Mouse (Mus musculus) heart, adult 2 months (tissue): ENCODE results near the gene Pik3cb.

ENCODE experiments used
- CTCF ChIP-seq: fragments of 200-600 bp; IDR thresholded peaks from 2 replicates; pipeline ENCODE4 v1.8.1; 2022; ENCODE audit warnings: antibody characterized with exemption, mild to moderate bottlenecking, moderate library complexity
- POLR2A ChIP-seq: fragments of 200-500 bp; IDR thresholded peaks from 2 replicates; pipeline ENCODE4 v1.6.1; 2011; ENCODE audit warnings: mild to moderate bottlenecking, low read depth, low read length, control low read depth; ENCODE audit not compliant: insufficient read depth

GRCm38 (mm10) chr9:99009069-99009897, 131.1 kb downstream of the Pik3cb start:
- TF ChIP-seq CTCF, result no peak
- no peak for TF ChIP-seq POLR2A
